Mouse (Mus musculus) brain, adult 2 months (tissue): ENCODE measurements around the gene Gm5741.
A peak's percentile ranks its signal among the peaks of the same experiment; 100 is the strongest.

Experiments used
- DNase-seq: peaks from one replicate; pipeline ENCODE4 v3.0.0; 2011; ENCODE audit warnings: low read depth, low spot score

Gene Gm5741

DNA sequence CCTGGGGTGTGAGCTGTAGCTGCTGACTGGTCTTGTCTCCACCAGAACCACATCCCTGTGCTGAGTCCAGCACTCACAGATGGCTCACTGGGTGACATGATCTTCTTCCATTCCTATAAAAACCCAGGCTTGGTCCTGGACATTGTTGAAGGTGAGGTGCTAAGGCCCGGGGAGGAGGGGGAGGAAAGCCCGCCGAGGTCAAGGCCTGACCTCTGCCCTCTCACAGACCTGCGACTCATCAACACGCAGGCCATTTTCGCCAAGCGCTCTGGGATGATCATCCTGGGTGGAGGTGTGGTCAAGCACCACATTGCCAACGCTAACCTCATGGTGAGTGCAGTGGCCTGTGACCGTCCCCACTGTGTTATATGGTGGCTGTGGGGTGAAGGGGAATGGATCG lies 6.4 kb upstream of the Gm5741 start:
- DNase-seq = no peak

DNA sequence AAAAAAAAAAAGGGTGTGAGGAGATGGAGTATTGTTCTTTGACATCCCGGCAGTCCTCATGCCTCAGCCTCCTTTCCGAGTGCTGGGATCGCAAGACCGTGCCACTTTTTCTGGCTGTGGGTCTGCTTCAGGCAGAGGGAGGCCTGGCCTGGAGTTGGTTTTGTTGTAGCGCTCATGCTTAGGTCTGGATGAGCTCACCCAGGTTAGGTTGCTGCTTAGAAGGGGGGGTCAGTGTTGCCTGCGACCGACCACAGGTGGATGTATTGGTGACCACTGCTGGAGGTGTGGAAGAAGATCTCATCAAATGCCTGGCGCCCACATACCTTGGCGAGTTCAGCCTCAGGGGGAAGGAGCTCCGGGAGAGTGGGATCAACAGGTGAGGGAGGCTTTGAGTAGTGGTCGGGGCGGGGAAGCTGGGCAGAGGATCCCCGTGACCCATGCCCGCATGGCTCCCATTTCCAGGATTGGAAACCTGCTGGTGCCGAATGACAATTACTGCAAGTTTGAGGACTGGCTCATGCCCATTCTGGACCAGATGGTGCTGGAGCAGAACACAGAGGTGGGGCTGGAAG lies 5.3 kb upstream of the Gm5741 start:
- DNase-seq = no peak

DNA sequence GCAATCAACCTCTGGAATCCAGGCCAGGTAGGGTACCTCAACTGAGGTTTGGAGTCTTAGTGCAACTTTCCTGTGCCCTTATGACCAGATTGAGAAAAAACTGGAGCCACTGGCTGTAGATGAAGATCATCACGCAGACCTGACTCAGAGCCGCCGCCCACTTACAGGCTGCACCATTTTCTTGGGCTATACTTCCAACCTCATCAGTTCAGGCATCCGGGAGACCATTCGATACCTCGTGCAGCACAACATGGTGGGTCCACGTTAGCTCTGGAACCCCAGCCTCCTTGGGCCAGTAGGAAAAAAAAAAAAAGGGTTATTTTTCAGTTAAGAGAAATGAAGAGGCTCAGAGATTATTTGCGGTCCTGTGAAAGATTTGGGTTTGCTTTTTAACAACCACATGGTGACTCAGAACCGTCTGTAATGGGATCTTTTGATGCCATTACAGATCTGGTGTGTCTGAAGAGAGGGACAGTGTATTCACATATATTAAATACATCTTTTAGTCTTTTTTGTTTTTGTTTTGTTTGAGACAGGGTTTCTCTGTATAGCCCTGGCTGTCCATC lies 4.7 kb upstream of the Gm5741 start:
- peak; percentile 47 for DNase-seq

DNA sequence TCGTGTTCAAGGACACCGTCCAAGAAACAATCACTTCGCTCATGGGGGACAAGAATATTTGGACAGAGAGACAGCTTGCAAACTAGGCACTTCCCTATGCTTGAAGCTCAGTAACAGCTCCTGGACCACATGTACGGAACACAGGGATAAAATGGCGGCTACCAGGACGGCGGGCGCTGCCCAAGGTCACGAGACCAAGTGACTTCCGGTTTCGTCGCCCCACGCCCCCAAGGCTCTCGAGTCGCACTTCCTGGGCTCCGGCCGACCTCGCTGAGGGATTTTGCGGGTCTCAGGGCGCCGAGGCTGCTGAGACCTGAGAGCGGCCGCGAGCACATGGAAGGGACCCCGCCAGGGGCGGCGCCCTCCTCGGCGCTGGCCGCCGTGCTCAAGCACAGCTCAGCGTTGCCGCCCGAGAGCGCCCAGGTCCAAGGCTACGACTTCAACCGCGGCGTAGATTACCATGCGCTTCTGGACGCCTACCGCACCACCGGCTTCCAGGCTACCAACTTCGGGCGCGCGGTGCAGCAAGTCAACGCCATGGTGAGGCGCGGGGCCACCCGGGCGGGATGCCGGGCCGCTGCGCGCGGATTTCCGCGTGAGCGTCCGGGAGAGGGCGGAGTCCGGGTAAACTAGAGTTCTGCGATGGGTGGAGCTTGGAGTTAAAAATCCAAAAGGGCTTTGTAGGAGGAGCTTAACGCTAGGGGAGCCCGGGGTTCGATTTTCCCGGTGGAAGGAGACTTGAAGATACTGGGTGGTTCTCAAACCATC lies 3.9 kb upstream of the Gm5741 start, which contains the start of gene Dhps:
Dhps (plus strand) TSS at position 244 of the 768 bp plus-strand sequence.
- DNase-seq = peak; percentile 97

DNA sequence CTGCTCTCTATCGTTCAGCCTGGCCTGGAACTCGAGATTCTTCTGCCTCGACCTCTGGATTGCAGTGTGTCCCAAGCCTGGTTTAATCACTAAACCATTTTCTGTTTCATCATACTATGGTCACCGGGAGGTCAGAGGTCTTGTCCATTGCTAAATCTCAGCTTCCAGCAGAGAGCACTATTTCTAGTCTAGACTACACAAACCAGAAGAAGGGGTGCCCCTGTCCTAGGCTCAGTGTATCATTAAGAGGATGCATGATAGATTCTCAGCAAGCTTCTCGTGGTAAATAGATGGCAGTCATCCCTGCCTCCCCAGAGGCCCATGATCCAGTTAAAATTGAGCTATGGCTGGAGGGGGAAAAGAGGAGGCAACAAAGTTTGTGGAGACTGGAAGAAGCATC lies 3.3 kb upstream of the Gm5741 start:
- no peak for DNase-seq

DNA sequence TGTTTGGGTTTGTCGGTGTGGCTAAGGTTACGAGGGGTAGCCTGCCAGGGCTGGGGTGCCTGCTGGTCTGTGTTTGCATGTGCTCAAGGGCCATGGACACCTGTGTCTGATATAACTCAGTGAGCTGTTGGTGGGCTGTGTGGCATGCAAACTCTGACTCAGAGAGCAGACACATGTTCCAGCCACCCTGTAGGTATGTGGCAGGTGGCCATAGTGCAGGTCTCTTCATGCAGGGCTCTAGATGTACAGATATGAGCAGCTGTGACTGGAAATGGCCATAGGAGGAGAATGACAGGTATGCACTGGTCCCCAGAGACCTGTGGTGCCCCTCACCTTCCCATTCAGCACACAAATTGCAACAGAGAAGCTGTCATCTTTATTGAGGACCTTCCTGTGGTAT lies 627 bp downstream of the Gm5741 start:
- no peak for DNase-seq

DNA sequence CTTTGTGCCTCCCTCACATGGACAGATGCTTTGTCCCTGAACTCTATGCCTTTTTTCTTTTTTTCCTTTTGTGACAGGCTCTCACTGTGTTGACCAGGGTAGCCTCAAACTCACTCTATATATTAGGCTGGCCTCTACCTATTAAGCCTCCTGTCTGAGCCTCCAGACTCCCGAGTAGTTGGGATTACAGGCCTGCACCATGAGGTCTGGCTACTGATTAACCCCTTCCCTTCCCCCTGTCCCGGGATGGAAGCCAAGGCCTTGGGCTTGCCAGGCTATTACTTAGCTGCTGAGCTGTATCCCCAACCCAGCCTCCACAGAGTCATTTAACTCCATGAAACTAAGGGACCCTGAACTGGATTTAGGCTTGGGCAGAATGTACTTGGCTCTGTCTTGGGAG lies 2.6 kb downstream of the Gm5741 start:
- DNase-seq = no peak

DNA sequence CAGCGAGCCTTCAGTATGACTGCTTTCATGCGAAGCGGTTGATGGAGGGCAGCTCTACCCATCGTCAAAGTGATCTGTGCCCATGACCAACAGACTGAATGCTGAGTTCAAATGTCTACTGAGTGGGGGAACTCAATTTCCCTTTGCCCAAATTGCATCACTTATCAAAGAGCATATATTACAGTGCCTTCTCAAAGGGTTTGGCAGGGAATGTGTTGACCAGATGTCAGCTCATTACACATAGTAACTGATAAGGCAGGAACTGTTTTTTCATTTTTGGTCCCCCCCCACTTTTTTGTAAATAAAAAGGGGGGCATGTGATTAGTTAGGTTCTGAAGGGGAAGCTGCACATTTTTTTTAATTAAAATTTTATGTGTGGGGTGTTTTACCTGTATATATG lies 5.2 kb downstream of the Gm5741 start:
- no peak for DNase-seq

DNA sequence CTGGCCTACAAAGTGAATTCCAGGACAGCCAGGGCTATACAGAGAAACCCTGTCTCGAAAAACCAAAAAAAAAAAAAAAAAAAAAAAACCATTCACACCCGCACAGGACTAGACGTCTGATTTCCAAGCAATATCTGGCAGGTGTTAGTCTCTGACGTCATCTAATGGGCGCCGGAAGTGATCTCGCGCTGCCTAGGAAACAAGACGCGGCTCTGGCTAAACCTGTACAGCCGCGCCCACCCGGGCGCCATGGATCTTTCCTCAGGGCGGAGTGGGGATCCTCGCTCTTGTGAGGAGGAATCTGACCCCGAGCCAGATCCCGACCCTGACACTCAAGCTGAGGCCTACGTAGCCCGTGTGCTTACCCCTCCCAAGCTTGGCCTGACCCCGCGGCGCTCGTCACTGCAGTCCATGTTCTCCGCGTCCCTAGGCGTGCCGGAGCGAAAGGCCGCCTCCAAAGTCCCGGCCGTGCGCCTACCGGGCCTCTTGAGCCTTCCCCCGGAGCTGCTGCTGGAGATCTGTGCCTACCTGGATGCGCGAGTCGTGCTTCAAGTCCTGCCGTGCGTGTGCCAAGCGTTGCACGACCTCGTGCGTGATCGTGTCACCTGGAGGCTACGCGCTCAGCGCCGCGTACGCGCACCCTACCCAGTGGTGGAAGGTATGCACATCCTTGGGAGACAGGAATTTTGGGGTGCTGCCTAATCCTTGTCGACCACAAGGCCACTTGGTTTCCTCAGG lies 7.7 kb downstream of the Gm5741 start, which contains the start of gene Fbxw9:
Fbxw9 (plus strand) TSS at position 177 of the 738 bp plus-strand sequence.
- DNase-seq = peak; percentile 98

DNA sequence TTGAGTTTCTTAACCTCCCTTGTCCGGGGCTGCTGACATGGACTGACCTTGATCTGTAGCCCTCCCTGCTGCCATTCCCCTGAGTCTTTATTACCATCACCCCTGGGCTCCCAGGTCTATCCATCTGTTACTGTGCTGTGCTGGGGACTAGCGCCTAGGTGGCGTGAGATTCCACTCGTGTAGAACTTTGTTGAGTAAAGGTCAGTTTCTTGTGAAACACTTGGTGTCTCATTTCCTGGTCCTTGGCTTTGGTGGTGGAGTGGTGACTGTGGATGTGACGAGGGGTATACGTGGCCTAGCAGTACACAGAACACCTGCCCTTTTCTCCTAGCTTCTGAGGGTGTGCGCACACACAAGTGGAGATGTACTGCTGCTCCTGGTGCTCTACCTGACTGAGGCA lies 10.4 kb downstream of the Gm5741 start:
- no peak for DNase-seq

DNA sequence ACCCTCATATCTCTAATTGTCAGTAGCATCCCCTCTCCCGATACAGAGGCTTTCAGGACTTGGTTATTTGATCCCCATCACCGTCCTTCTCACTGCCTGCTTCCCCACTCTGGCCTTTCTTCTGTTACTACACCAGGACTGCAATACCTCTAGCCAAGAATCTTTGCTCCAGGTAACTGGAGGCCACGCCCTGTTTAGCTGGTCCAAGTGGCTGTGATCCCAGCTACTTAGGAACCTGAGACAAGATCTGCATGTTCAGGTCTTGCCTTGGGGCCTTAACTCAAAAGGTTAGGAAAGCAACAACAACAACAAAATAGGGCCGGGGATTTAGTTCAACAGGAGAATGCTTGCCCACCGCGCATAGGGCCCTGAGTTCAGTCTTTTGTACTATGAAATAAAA lies 24.2 kb downstream of the Gm5741 start:
- no peak for DNase-seq

DNA sequence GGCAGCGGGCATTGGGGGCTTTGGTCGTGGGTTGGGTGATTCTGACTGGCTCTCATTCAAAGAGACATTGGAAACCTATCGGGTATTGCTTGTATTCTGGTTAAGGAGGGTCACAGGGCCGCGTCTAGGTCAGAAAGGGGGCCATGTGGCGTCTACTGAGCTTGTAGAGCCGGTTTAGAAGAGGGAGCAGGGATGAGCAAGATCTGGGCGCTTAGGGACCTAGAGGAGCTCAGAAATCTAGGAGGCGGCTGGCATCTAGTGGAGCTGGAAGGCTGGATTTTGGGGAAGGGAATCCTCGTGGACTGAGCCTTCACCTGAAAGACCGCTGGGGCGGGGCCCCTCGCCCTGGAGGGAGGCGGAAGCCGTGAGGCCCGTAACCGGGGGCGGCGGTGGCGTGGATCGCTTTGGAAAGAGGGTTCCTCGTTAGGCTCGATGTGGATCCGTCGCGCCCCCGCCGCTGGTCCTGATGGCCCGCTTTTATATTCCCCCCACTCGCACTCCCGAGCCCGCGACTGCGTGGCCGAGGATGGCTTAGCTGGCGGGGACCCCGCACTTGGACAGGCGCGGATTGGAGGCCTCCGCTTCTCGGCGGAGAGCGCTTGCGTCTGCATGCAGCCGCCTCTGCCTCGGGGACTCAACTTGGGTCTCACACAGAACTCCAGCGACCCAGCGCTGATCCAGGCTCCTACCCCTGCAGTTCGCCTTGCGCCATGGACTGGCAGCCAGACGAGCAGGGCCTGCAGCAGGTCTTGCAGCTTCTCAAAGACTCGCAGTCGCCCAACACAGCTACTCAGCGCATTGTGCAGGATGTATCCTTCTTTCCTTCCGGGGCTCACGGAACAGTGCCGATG lies 29.9 kb downstream of the Gm5741 start:
- DNase-seq = peak; percentile 67

DNA sequence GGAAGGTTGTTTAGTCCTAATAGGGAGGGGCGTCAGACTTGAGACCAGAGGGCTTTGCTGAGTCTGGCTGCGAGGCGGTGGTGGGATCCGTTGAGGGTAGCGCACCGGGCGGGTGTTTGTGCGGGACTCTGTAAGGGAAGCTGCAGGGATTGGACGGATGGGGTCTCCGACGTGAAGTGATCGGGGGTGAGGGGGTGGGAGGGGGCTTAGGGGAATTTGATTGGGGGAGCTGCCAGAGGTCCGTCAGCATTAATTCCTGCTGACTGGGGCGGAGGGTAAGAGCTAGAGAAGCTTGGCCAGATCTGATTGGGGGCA lies 30.5 kb downstream of the Gm5741 start:
- peak; percentile 30 for DNase-seq

DNA sequence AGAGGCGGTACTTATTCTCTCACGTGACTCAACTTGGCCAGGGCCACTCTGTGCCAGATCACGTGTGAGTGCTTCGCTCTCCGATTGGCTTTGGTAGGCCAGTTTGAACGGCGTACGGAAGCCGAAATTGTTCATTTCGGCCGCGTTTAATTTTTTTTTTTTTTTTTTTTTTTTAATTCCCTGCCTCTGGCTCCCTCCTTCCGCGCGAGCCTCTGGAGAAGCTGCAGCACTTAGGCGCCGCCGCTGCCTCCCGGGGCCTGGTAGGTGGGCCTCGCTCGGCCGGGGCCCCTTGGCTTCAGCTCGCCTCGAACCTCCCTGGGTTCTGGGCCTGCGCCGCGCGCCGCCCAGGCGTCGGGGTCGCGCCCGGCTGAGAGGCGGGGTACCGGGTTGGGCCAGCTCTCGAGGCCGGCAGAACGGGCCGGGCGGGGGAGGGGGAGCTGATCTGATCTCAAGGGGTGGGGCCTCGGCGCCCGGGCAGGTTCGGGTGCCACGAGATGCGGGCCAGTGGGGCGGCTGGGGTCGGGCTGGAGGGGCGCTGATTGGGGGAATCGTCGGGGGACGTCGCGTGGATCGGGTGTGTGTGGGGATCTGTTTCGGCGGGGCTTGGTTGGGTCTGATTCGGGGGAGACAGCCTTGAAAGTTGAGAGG lies 30.9 kb downstream of the Gm5741 start, which contains the start of gene Tnpo2:
Tnpo2 (plus strand) TSS at position 198 of the 648 bp plus-strand sequence.
- peak; percentile 100 for DNase-seq

DNA sequence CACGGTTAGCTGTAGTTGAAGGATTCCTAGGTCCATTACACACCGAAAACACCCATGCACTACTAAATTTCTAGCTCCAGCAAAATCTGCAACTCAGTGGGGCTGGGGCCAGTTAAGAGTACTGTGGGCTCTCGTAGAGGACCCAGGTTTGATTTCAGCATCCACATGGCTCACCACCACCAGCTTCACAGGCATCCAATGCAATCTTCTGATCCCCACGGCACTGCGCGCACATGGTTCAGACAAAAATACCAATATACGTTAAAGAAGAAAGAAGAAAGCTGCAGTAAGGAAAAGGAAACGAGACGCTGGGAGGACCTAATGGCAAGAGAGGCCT lies 31.4 kb downstream of the Gm5741 start:
- DNase-seq = no peak

DNA sequence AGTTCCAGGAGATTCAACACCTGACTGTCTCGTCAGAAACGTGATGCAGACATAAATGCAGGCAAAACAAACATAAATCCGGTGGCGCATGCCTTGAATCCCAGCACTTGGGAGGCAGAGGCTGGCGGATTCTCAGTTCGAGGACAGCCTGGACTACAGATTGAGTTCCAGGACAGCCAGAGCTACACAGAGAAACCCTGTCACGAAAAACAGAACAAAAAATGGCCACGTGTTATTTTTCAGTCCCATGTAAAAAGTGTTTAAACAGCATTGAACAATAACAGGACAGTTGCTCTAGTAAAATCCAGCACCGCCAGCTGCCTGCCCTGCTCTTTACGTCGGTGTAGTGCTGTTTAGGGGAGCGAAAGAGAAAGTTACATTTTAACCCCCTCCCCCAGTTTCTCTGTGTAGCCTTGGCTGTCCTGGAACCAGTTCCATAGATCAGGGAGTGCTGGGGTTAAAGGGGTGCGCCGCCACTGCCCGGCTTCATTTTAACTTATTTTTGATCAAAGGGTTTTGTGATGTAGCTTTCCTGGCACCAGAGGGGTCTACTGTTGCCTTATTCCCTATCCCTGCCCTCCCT lies 32.0 kb downstream of the Gm5741 start:
- DNase-seq = peak; percentile 32

DNA sequence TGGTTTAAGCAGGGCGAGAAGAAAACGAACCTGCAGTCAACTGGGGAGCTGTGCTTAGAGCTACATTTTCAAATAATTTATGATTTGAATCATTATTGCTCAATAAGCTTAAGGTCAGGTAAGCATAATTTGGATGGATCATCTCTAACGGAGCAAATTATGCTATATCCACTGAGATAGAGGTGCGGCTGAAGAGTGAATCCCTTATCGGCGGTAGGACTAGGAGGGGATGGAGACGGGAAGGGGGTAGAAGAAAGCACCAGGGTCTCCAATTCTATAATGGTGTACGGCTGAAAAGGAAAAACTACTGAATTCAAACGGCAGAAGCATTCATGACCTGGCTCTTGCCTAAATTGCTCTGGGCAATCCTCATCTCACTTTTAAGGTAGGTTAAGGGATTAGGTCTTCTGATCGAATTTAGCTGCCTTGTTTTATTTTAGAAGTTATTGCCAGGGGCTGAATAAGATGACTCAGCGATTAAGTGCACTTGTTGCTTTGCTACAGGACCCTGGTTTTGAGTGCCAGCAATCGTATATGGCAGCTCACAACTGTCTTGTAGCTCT lies 32.5 kb downstream of the Gm5741 start:
- DNase-seq = no peak

DNA sequence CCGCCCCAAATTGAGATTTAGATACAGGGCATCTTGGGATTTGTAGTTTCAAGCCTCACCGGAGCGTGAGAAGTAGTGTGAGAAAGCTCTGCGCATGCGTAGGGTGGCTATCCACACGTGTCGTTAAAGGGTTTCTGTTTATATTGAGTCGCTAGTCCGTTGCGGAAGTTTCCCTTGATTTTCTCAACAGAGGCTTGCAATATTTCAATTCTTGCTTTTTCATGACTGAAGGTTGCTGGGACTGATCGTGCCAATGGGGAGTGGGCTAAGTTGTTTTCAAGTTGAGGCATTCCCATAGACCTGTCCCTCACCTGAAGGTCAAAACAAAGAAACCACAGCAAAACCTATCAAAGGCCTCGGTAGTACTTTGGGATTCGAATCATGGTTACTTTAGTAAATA lies 33.0 kb downstream of the Gm5741 start:
- peak; percentile 93 for DNase-seq

DNA sequence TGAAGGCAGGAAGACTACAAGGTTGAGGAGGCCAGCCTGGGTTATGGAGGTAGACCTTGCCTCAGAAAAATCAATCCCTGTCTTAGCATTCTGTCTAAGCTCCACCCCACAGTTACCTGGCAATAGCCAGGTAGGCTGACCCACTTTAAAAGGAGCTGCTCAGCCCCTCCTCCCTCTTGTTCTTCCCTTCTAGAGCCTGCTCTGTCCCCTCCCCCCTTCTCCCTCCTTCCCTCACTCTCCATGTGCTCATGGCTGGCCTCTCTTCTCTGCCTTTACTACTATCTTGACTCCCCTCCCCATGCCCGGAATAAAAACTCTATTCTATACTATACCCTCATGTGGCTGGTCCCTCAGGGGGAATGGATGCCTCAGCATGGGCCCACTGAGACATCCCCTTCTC lies 33.9 kb downstream of the Gm5741 start:
- no peak for DNase-seq

DNA sequence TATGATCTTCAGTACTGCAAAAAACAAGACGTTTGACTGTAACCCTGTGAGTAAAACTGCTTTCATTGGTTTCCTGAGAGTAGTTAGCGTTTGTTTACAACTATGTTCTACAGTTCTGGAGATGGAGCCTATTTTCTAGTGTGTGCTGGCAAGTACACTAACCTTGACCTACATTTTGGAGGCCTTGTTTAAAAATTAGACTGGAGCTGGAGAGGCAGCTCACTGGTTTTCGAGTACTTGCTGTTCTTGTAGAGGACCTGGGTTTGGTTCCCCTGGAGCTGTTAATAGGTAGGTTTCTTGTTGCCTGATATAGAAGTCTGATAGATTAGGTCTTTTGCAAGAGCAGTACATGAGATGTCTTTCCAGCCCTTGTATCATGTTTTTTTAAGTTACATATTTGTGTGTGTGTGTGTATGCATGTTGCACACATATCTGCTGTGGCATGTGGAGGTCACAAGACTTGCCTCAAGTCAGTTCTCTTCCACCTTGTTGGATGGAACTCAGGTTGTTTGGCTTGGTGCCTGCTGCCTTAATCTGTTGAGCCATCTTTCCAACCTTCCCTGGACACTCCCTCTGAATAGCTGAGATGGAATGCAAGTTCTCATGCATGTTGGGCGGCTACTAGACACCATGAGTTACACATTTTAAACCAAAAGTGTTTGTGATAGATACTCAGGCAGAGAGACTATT lies 35.0 kb downstream of the Gm5741 start:
- no peak for DNase-seq
